Mouse (Mus musculus) kidney, adult 18-20 months (tissue): ENCODE data around the gene Atp2a1.
"Not testable (repeated sequence)": the region's sequence is repeated elsewhere in the genome, so short reads cannot be mapped to it uniquely, and the experiment has no call there.

Experiments
- DNase-seq: peaks from one replicate; pipeline ENCODE4 v3.0.0; 2021

The Atp2a1 gene

GRCm38 (mm10) chr7:126402518-126402917 lies 60.4 kb downstream of the Atp2a1 start:
- not testable (repeated sequence) for DNase-seq

GRCm38 (mm10) chr7:126399548-126399947 lies 63.4 kb downstream of the Atp2a1 start:
- DNase-seq, result peak; percentile 84

DNA sequence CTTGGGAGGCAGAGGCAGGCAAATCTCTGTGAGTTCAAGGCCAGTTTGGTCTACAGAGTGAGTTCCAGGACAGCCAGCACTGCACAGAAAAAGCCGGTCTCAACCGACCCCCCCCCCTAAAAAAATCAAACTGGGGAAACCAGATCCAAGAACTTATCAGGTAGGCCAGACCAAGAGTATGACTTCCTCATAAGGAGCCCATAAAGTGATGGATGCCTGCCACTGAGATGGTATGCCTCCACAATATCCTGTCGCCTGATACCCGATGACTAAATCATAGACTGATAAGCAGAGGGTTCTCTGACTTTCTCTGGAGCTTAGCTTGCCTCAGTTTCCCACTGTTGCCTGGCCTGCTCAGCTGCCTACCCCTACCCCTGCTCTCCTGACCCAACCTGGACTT lies 65.1 kb downstream of the Atp2a1 start:
- no peak for DNase-seq

DNA sequence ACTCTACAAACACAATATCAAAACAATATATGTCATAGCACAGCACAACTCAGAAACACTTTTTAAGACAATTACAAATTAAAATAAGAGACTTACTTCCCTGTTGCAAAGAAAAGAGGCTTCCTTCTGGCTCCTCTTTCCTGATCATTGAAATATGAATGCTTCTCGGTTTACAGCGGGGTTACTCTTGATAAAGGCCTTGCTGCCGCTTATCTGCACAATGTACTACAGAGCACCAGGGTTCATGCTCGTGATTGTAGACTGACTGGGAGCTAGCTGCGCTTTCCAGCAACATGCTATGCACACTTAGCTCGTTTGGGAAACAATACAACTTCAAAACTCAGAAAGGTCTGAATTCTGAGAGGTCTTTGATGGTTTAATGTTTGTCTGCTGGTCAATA lies 65.7 kb downstream of the Atp2a1 start:
- DNase-seq, result no peak

DNA sequence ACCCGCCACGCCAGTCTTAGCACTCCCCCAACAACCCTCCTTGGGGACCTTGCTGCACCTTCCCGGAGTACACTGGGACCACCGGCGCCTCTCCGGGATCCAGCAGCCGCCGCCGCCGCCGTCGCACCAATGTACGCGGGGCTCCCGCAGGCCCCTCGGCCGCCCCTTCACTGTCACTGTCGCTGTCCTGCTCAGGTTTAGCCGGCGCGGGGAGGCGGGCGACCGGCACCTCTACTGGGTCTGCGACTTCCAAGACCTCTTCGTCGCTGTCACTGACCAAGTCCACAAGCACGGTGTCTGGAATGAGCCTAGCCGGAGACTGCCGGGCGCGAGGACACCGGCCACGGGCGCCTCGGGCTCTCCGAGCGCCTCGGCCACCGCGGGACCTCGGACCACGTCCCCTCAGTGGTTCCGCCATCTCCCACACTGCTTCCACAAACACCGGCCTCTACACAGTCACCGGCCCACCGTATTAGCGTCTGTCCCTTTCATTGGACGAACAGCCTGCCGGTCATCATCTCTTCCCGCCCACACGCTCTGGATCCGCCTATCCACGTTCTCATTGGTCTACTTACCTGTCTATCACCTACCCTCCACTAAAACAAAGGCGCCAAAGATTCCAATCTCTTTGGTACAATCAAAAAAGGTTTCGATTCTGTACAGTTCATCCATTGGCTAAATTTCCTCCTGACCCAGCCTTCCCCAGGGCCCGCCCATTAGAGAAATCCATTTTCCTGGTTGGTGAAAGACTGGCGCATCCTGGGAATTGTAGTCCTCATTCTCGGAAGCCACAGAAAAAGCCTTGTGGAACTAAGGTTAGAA lies 66.4 kb downstream of the Atp2a1 start, which contains the start of gene Nfatc2ip:
TSS of gene Nfatc2ip (minus strand) at position 440 of the 822 bp plus-strand sequence.
- peak; percentile 99 for DNase-seq
